Mouse (Mus musculus) embryonic fibroblast, embryonic 13.5 days (primary cell): ENCODE data around the gene Asap2.

ENCODE experiments used
- CTCF ChIP-seq: IDR thresholded peaks from 2 replicates; pipeline ENCODE4 v1.5.1; 2011; ENCODE audit warnings: mild to moderate bottlenecking, control low read depth, low read length, moderate library complexity, borderline replicate concordance; ENCODE audit not compliant: insufficient read depth
- POLR2A ChIP-seq: IDR thresholded peaks from 2 replicates; pipeline ENCODE4 v1.6.1; 2011; ENCODE audit warnings: low read depth, mild to moderate bottlenecking, control low read depth, low read length, moderate library complexity

DNA sequence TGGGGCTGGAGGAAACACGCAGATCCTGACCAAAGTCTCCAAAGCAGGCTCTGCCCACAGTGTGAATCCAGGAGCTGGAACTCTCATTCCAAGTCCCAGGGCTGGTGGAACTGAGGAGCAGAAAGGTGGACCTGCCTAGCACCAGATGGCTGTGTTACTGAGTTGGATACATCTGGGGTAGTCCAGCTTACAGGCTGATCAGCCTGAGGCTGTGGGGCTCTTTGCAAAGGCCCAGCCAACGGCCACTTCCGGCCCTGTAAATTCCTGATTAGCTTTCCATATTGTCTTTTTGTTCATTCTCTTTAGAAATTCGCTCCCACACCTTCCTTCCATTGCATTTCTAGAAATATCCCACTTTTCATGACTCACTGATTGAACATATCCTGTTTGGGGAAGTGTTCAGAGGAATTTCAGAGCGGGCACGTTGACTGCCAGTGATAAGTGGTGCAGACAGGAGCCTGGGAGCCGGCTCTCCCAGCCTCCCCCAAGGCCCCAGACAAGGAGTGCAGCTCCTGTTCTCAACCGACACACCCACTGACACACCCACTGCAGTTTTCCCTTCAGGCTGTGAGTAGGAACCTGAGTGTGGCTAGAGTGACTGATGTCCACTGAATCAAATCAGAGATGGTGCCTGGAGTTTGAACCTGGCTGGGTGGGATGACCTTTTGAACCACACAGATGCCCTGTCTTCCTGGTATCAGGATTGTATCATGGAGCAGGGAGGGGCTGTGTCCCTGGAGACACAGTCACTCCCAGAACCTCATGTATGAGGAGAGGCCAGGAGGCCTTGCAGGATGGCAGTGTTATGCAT is 145.6 kb downstream of the Asap2 start:
- TF ChIP-seq POLR2A (no peak), CTCF (no peak)
